Mouse (Mus musculus) MEL (cell line): ENCODE measurements around the gene Pax4.

ENCODE experiments used
- CTCF ChIP-seq, 3 experiments: IDR thresholded peaks in 2 of 3; conservative IDR thresholded peaks in 1 of 3; 2 replicates each; pipeline ENCODE4 v1.5.1; 2011 to 2012; ENCODE audit warnings: low read length in 3 of 3, low read depth in 2 of 3, mild to moderate bottlenecking in 2 of 3, improper control_type of control experiment in 1 of 3, inconsistent platforms in 1 of 3, mixed read lengths in 1 of 3, moderate library complexity in 1 of 3; ENCODE audit not compliant: control insufficient read depth in 1 of 3, insufficient read depth in 1 of 3, poor library complexity in 1 of 3, severe bottlenecking in 1 of 3
- GATA1 ChIP-seq: IDR thresholded peaks from 2 replicates; pipeline ENCODE4 v1.6.1; 2011; ENCODE audit warnings: low read depth, low read length, improper control_type of control experiment
- HCFC1 ChIP-seq: IDR thresholded peaks from 2 replicates; pipeline ENCODE4 v1.6.1; 2012; ENCODE audit warnings: low read depth, mild to moderate bottlenecking, inconsistent platforms, low read length, improper control_type of control experiment, moderate library complexity
- MAX ChIP-seq: IDR thresholded peaks from 2 replicates; pipeline ENCODE4 v1.6.1; 2011; ENCODE audit warnings: low read length, improper control_type of control experiment
- MYC ChIP-seq: IDR thresholded peaks from 2 replicates; pipeline ENCODE4 v1.6.1; 2011; ENCODE audit warnings: low read depth, mild to moderate bottlenecking, low read length, improper control_type of control experiment, moderate library complexity
- POLR2A ChIP-seq, 2 experiments: IDR thresholded peaks; 2 replicates each; pipeline ENCODE4 v1.6.1; 2011 to 2012; ENCODE audit warnings: low read length in 2 of 2, mild to moderate bottlenecking in 2 of 2, control low read depth in 1 of 2, improper control_type of control experiment in 1 of 2, low read depth in 1 of 2, moderate library complexity in 1 of 2; ENCODE audit not compliant: control insufficient read depth in 1 of 2, insufficient read depth in 1 of 2, poor library complexity in 1 of 2

GRCm38 (mm10) chr6:28425019-28425418, 24.1 kb downstream of the Pax4 start:
- TF ChIP-seq CTCF (IDR thresholded peaks at IDR 0.05 in 2 of 3, conservative IDR thresholded peaks at IDR 0.05 in 1 of 3; ENCODE audit: control insufficient read depth in 1 of 3, insufficient read depth in 1 of 3, low read depth in 2 of 3, low read length in 3 of 3, poor library complexity in 1 of 3, severe bottlenecking in 1 of 3) (no peak), MYC (no peak), GATA1 (no peak), POLR2A (IDR thresholded peaks at IDR 0.05; ENCODE audit: control insufficient read depth in 1 of 2, insufficient read depth in 1 of 2, low read depth in 1 of 2, low read length in 2 of 2, poor library complexity in 1 of 2) (no peak), HCFC1 (no peak), MAX (no peak)
